Mouse (Mus musculus): Measurements from ENCODE around the gene Dnah1. TPM values are rescaled to one million over a fixed set of nuclear protein-coding genes. Genes with fewer than 3 reads are reported as not detected.

Gene Dnah1
- polyA plus RNA-seq, 1 experiment, result 0.01 TPM

DNA sequence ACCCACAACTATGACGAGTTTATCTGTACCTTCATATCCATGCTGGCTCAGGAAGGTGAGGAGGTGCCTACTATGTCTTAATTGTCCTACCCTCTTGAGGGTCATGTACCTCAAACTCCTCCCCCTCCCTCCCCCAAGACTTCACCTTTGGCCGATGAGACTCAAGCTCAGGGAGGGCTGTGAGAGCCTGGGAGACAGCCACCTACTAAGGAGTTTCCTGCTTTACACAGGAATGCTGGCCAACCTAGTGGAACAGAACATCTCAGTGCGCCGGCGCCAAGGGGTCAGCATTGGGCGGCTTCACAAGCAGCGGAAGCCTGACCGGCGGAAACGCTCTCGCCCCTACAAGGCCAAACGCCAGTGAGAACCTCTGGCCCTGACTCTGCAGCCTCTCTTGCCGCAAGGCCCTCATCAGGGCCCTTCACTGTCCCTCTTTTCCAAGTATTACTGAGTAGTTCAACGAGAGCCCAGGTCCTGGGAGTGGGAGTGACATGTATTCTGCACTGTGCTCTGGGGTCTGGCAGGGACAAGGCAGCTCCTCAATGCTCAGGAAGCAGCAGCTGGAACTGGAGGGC, 65.1 kb downstream of the Dnah1 start:
- H3K27me3 ChIP-seq (ENCODE audit: control insufficient read depth, insufficient read depth, insufficient read length), result no peaks in the 10 kb centered on the region
- H3K36me3 ChIP-seq (ENCODE audit: control insufficient read depth, insufficient read depth), result peaks cover 86% of the 10 kb centered on the region
- peaks cover 9% of the 10 kb centered on the region for H3K79me2 ChIP-seq (ENCODE audit: control insufficient read depth, insufficient read depth)
- no peak overlapping the region for H3K4me3 ChIP-seq (ENCODE audit: insufficient read depth, poor library complexity, severe bottlenecking)
- no peak overlapping the region for H3ac ChIP-seq (ENCODE audit: control insufficient read depth, insufficient read length, low read depth)
- no peak for TF ChIP-seq USF1 (IDR thresholded peaks at IDR 0.05; ENCODE audit: low read depth)
- TF ChIP-seq FOSL1 (IDR thresholded peaks at IDR 0.05; ENCODE audit: insufficient read depth, low read length, poor library complexity, severe bottlenecking), result no peak
- TF ChIP-seq CEBPB (IDR thresholded peaks at IDR 0.05; ENCODE audit: low read depth), result no peak
- no peak for TF ChIP-seq CTCF (IDR thresholded peaks at IDR 0.05; ENCODE audit: control insufficient read depth, insufficient read depth, insufficient read length)
- TF ChIP-seq MYOG (IDR thresholded peaks at IDR 0.05; ENCODE audit: control insufficient read depth, extremely low read depth, insufficient read length), result no peak
- no peak for TF ChIP-seq MYOD1 (IDR thresholded peaks at IDR 0.05; ENCODE audit: control insufficient read depth, insufficient read length, low read depth)
- no peak for TF ChIP-seq MAX (IDR thresholded peaks at IDR 0.05)
- H3K79me3 ChIP-seq (ENCODE audit: low read depth), result peaks cover 5% of the 10 kb centered on the region

DNA sequence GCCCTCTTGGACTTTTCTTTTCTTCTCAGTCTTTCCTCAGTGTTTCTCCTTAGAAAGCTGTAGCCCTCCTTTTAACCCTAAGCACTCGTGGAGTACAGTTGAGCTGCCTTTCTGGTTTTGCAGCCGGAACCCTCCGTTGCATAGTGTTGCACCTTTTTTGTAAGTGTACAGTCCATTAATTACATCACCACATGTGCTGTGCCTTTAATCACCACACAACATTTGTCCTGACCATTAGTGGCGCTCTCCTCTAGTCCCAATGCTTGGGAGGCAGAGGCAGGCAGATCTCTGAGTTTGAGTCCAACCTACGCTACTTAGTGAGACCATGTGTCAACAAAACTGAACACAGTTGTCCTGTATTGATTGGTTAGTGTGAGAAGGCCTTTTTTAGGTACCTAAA, 71.6 kb downstream of the Dnah1 start:
- Histone ChIP-seq H3K79me2 (ENCODE audit: control insufficient read depth, insufficient read depth) (peaks cover 33% of the 10 kb centered on the region), H3K36me3 (ENCODE audit: control insufficient read depth, insufficient read depth) (peaks cover 44% of the 10 kb centered on the region)
- TF ChIP-seq CEBPB (IDR thresholded peaks at IDR 0.05; ENCODE audit: low read depth) (no peak), MAX (IDR thresholded peaks at IDR 0.05) (no peak), USF1 (IDR thresholded peaks at IDR 0.05; ENCODE audit: low read depth) (no peak), MYOD1 (IDR thresholded peaks at IDR 0.05; ENCODE audit: control insufficient read depth, insufficient read length, low read depth) (no peak), CTCF (IDR thresholded peaks at IDR 0.05; ENCODE audit: control insufficient read depth, insufficient read depth, insufficient read length) (no peak), FOSL1 (IDR thresholded peaks at IDR 0.05; ENCODE audit: insufficient read depth, low read length, poor library complexity, severe bottlenecking) (no peak), MYOG (IDR thresholded peaks at IDR 0.05; ENCODE audit: control insufficient read depth, extremely low read depth, insufficient read length) (no peak)

GRCm38 (mm10) chr14:31251626-31252025, 72.1 kb downstream of the Dnah1 start:
- TF ChIP-seq MYOD1 (IDR thresholded peaks at IDR 0.05; ENCODE audit: control insufficient read depth, insufficient read length, low read depth) (no peak), MYOG (IDR thresholded peaks at IDR 0.05; ENCODE audit: control insufficient read depth, extremely low read depth, insufficient read length) (no peak), CEBPB (IDR thresholded peaks at IDR 0.05; ENCODE audit: low read depth) (no peak), FOSL1 (IDR thresholded peaks at IDR 0.05; ENCODE audit: insufficient read depth, low read length, poor library complexity, severe bottlenecking) (no peak), MAX (IDR thresholded peaks at IDR 0.05) (no peak), CTCF (IDR thresholded peaks at IDR 0.05; ENCODE audit: control insufficient read depth, insufficient read depth, insufficient read length) (no peak), USF1 (IDR thresholded peaks at IDR 0.05; ENCODE audit: low read depth) (no peak)
- H3ac ChIP-seq (ENCODE audit: control insufficient read depth, insufficient read length, low read depth), result peak overlapping the region; percentile 97
- peak overlapping the region; percentile 97 for H3K4me3 ChIP-seq (ENCODE audit: insufficient read depth, poor library complexity, severe bottlenecking)
- peaks cover 40% of the 10 kb centered on the region for H3K36me3 ChIP-seq (ENCODE audit: control insufficient read depth, insufficient read depth)
- H3K79me3 ChIP-seq (ENCODE audit: low read depth), result peaks cover 26% of the 10 kb centered on the region
- H3K27me3 ChIP-seq (ENCODE audit: control insufficient read depth, insufficient read depth, insufficient read length), result no peaks in the 10 kb centered on the region
- peaks cover 33% of the 10 kb centered on the region for H3K79me2 ChIP-seq (ENCODE audit: control insufficient read depth, insufficient read depth)

More for the DNA sequence above, 71.6 kb downstream of the Dnah1 start:
- peak overlapping the region; percentile 97 for H3ac ChIP-seq (ENCODE audit: control insufficient read depth, insufficient read length, low read depth)
- H3K79me3 ChIP-seq (ENCODE audit: low read depth), result peaks cover 26% of the 10 kb centered on the region
- peak overlapping the region; percentile 97 for H3K4me3 ChIP-seq (ENCODE audit: insufficient read depth, poor library complexity, severe bottlenecking)
- no peaks in the 10 kb centered on the region for H3K27me3 ChIP-seq (ENCODE audit: control insufficient read depth, insufficient read depth, insufficient read length)

DNA sequence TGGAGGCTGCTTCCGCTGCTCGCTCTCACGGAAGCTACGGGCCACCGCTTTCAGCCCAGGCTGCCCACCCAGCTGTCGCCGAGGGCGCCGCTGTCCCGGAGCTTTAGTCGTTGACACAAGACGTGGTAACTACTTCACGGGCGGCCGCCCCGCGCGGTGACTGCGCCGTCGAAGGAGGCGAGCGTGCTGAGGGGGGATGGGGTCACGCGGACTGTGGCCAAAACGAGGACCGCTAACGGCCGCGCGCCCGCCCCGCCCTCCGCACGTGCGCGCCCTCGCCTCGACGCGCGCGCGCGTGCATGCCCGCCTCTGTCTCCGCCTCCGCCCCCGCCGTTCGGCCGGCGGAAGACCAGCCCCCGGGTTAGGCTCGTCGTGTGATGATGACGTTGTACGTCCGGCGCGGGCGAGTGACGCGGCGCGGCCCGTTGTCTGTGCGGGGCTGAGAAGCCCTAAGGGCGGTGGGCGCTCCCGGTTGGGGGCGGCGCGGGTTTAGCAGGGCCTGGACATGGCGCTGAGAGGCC, 72.6 kb downstream of the Dnah1 start, which contains the start of the genes Phf7 and Bap1:
Phf7 (minus strand) TSS at position 234 of the 521 bp plus-strand sequence.
Bap1 (plus strand) TSS at position 367 of the 521 bp plus-strand sequence.
- Histone ChIP-seq H3K36me3 (ENCODE audit: control insufficient read depth, insufficient read depth) (peaks cover 35% of the 10 kb centered on the region), H3K27me3 (ENCODE audit: control insufficient read depth, insufficient read depth, insufficient read length) (no peaks in the 10 kb centered on the region), H3ac (ENCODE audit: control insufficient read depth, insufficient read length, low read depth) (peak within 1 kb of the TSS; percentile 97), H3K4me3 (ENCODE audit: insufficient read depth, poor library complexity, severe bottlenecking) (peak within 1 kb of the TSS; percentile 97), H3K79me3 (ENCODE audit: low read depth) (peaks cover 26% of the 10 kb centered on the region), H3K79me2 (ENCODE audit: control insufficient read depth, insufficient read depth) (peaks cover 33% of the 10 kb centered on the region)
- TF ChIP-seq MYOG (IDR thresholded peaks at IDR 0.05; ENCODE audit: control insufficient read depth, extremely low read depth, insufficient read length) (no peak), MYOD1 (IDR thresholded peaks at IDR 0.05; ENCODE audit: control insufficient read depth, insufficient read length, low read depth) (no peak), MAX (IDR thresholded peaks at IDR 0.05) (peak; percentile 93)

GRCm38 (mm10) chr14:31250222-31251083, 73.2 kb downstream of the Dnah1 start:
- Histone ChIP-seq H3K4me3 (ENCODE audit: insufficient read depth, poor library complexity, severe bottlenecking) (peak overlapping the region; percentile 97), H3ac (ENCODE audit: control insufficient read depth, insufficient read length, low read depth) (peak overlapping the region; percentile 86), H3K79me2 (ENCODE audit: control insufficient read depth, insufficient read depth) (peaks cover 33% of the 10 kb centered on the region), H3K36me3 (ENCODE audit: control insufficient read depth, insufficient read depth) (peaks cover 28% of the 10 kb centered on the region), H3K79me3 (ENCODE audit: low read depth) (peaks cover 26% of the 10 kb centered on the region), H3K27me3 (ENCODE audit: control insufficient read depth, insufficient read depth, insufficient read length) (no peaks in the 10 kb centered on the region)
- TF ChIP-seq MYOG (IDR thresholded peaks at IDR 0.05; ENCODE audit: control insufficient read depth, extremely low read depth, insufficient read length) (no peak), MAX (IDR thresholded peaks at IDR 0.05) (no peak), MYOD1 (IDR thresholded peaks at IDR 0.05; ENCODE audit: control insufficient read depth, insufficient read length, low read depth) (no peak), FOSL1 (IDR thresholded peaks at IDR 0.05; ENCODE audit: insufficient read depth, low read length, poor library complexity, severe bottlenecking) (no peak), CEBPB (IDR thresholded peaks at IDR 0.05; ENCODE audit: low read depth) (no peak), USF1 (IDR thresholded peaks at IDR 0.05; ENCODE audit: low read depth) (no peak), CTCF (IDR thresholded peaks at IDR 0.05; ENCODE audit: control insufficient read depth, insufficient read depth, insufficient read length) (no peak)
